ENCODE assay signal across 18 mouse cellular contexts in the genomic region with DNA sequence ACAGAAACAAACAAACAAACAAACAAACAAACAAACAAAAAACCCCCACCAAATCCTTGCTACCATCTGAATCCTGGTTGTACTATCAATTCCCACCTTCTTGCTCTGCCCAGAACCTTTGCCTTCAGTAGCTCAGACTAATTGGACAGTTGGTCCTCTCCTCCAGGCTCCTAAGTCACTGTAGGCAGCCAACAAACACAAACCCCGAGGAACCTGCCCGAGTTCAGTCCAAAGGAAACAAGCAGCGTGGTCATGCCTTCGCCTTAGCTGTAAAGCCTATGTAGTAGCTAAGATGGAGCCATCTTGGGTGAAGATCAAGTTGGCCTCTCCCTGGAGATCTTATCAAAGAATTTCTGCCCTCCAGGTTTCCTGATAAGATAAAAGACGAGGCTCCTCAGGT.
"Had no signal": no experiment of that assay in that cellular context is flagged by ENCODE, and none has a peak within 500 bp of the region (broad histone marks: within the 10 kb centered on the region; RNA-seq: fewer than 3 reads in every experiment).

No protein-coding gene starts in this region.

- H3K27me3 ChIP-seq: limb, embryonic 13.5 days; liver, embryonic 13.5 days had no signal

- H3K36me3 ChIP-seq: limb, embryonic 10.5 days; limb, embryonic 13.5 days; liver, embryonic 13.5 days had no signal

- DNase-seq: kidney, postnatal 25 days; layer of hippocampus, adult 9-11 months; liver, embryonic 13.5 days; lung, adult 2 months; lung, postnatal 14 days; midbrain, embryonic 14.5 days; right cerebral cortex, adult 18-20 months; right cerebral cortex, postnatal 14 days; right cerebral cortex, postnatal 4 days; thymus, adult 2 months; thymus, postnatal 14 days; thymus, postnatal 4 days had no signal

- H3K4me3 ChIP-seq: layer of hippocampus, adult 2 months; limb, embryonic 10.5 days; limb, embryonic 13.5 days; liver, embryonic 13.5 days had no signal

- H3K4me1 ChIP-seq: limb, embryonic 10.5 days; limb, embryonic 13.5 days; liver, embryonic 13.5 days had no signal

- H3K27ac ChIP-seq: kidney, postnatal 0 days; layer of hippocampus, adult 2 months; limb, embryonic 10.5 days; limb, embryonic 13.5 days; liver, embryonic 13.5 days; macrophage; stomach, postnatal 0 days had no signal

- H3K9me3 ChIP-seq: limb, embryonic 10.5 days; limb, embryonic 13.5 days; liver, embryonic 13.5 days had no signal
